Mouse (Mus musculus) G1E (cell line): ENCODE measurements at regions not wholly inside any gene's neighbourhood (a gene's known extent, or its start where the extent isn't known, plus 50 kb on each side); places are given as distances from the start of the nearest gene placed in this dataset.

Experiments used
- CTCF ChIP-seq: IDR thresholded peaks from 2 replicates; pipeline ENCODE4 v1.5.1; 2012; ENCODE audit warnings: low read depth, low read length, inconsistent platforms, mixed read lengths
- POLR2AphosphoS5 ChIP-seq: IDR thresholded peaks from 2 replicates; pipeline ENCODE4 v1.6.1; 2012; ENCODE audit warnings: low read depth, low read length, inconsistent platforms; ENCODE audit not compliant: insufficient replicate concordance
- TAL1 ChIP-seq: conservative IDR thresholded peaks from 2 replicates; pipeline ENCODE4 v1.6.1; 2012; ENCODE audit warnings: low read depth, low read length, inconsistent platforms, mixed read lengths

DNA sequence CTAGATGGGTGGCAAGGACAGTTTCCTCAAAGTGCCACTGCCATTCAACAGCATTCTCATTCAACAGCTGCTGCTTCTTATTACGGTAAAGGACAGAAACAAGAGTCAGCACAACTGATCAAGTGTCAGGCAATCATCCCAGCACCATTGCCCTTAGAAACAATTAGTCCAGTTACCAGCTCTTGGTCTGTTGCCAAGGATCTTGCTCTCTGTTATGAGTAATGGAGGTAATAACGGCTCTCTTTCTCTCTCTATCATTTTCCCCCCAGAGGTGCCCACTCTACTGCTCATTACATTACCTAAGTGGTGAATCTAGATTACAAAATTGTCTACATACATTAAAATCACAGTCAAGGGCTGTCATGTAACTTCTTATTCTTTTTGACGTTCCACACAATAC, 961.0 kb downstream of the Pla2g4a start:
- TF ChIP-seq CTCF (no peak), POLR2AphosphoS5 (no peak), TAL1 (no peak)
